Mouse (Mus musculus) central nervous system, embryonic 11.5 days (tissue): ENCODE data around the gene Npcd. TPM values are rescaled to one million over a fixed set of nuclear protein-coding genes. Genes with fewer than 3 reads are reported as not detected.

Source experiments
- polyA plus RNA-seq: library from polyadenylated mRNA; depleted of rRNA; stranded (reverse); fragments of >200 nt; gene quantifications from 2 replicates; pipeline ENCODE4 v1.2.3, GENCODE M21; 2012; rRNA removed

The Npcd gene
- polyA plus RNA-seq = 0.46 TPM in 1 of 2 replicates, not detected in the other

GRCm38 (mm10) chr15:79834130-79834880 is at the start of gene Npcd, which contains the start of gene Cbx6:
Npcd (minus strand) TSS chr15:79834237.
Cbx6 (minus strand) TSS chr15:79834688.

GRCm38 (mm10) chr15:79804352-79805071 is 29.5 kb downstream of the Npcd start, which contains the start of gene Nptxr:
Nptxr (minus strand) TSS chr15:79804766.

GRCm38 (mm10) chr15:79777749-79778148 is 56.3 kb downstream of the Npcd start, which contains the start of gene Dnal4:
Dnal4 (minus strand) TSS chr15:79777849.

GRCm38 (mm10) chr15:79741921-79742705 is 91.9 kb downstream of the Npcd start, which contains the start of gene Sun2:
Sun2 (minus strand) TSS chr15:79742536.

Other genes starting within 250 kb of the Npcd start
- gene Dmc1, start 229.1 kb downstream of the Npcd start, polyA plus RNA-seq = 4.3 and 7.7 TPM in 2 replicates
- 16.5 and 17.2 TPM in 2 replicates for gene Fam227a, start 175.3 kb downstream of the Npcd start, polyA plus RNA-seq
- gene Cby1, start 175.0 kb downstream of the Npcd start, polyA plus RNA-seq = 27.0 and 38.6 TPM in 2 replicates
- 104 and 127 TPM in 2 replicates for gene Tomm22, start 163.4 kb downstream of the Npcd start, polyA plus RNA-seq
- gene Josd1, start 146.3 kb downstream of the Npcd start, polyA plus RNA-seq = 22.7 and 28.8 TPM in 2 replicates
- gene Gtpbp1, start 143.4 kb downstream of the Npcd start, polyA plus RNA-seq = 35.4 and 43.7 TPM in 2 replicates
- gene Sun2, start 91.7 kb downstream of the Npcd start, polyA plus RNA-seq = 28.6 and 30.6 TPM in 2 replicates
- gene Dnal4, start 56.4 kb downstream of the Npcd start, polyA plus RNA-seq = 52.9 and 62.5 TPM in 2 replicates
- 4.4 and 4.9 TPM in 2 replicates for gene Nptxr, start 29.5 kb downstream of the Npcd start, polyA plus RNA-seq
- 49.3 and 64.3 TPM in 2 replicates for gene Cbx6, start 451 bp upstream of the Npcd start, polyA plus RNA-seq
- 7.8 and 8.0 TPM in 2 replicates for gene Apobec3, start 57.4 kb upstream of the Npcd start, polyA plus RNA-seq
- gene Cbx7, start 136.9 kb upstream of the Npcd start, polyA plus RNA-seq = 5.6 and 6.8 TPM in 2 replicates
- gene Pdgfb, start 180.7 kb upstream of the Npcd start, polyA plus RNA-seq = 5.6 and 7.3 TPM in 2 replicates